ENCODE assay signal across 13 mouse cellular contexts in genomic region chrX:38734916-38735880, GRCm38 (mm10). TPM values are rescaled to one million over a fixed set of nuclear protein-coding genes. Genes with fewer than 3 reads are reported as not detected.
DNase-seq lines count a peak whose midpoint lies in the region; ATAC-seq and TF ChIP-seq lines count a peak whose summit lies in the region.
"Had no signal": no experiment of that assay in that cellular context is flagged by ENCODE, and none has a peak within 500 bp of the region (broad histone marks: within the 10 kb centered on the region; RNA-seq: fewer than 3 reads in every experiment).

No protein-coding gene starts in this region.

- no peak overlapping the region for H3K4me3 ChIP-seq in hindbrain, postnatal 0 days (ENCODE audit: low read length)
- H3K4me3 ChIP-seq in hindbrain, embryonic 12.5 days, result no peak overlapping the region
- no peak overlapping the region for H3K4me3 ChIP-seq in intestine, embryonic 16.5 days (ENCODE audit: low read length)
- H3K4me3 ChIP-seq: neural tube, embryonic 12.5 days had no signal

- H3K4me2 ChIP-seq in hindbrain, postnatal 0 days (ENCODE audit: low read depth, low read length), result no peak overlapping the region
- H3K4me2 ChIP-seq in hindbrain, embryonic 12.5 days (replicated peaks), result no peak overlapping the region
- H3K4me2 ChIP-seq in intestine, embryonic 16.5 days (ENCODE audit: low read depth, low read length), result no peak overlapping the region
- H3K4me2 ChIP-seq: neural tube, embryonic 12.5 days had no signal

- ATAC-seq in hindbrain, postnatal 0 days, result no peak
- ATAC-seq in hindbrain, embryonic 12.5 days (ENCODE audit: low FRiP score), result no peak
- ATAC-seq in intestine, embryonic 16.5 days, result peak; percentile 18; the same call in 1 of the 2 replicates
- ATAC-seq in megakaryocyte-erythroid progenitor cell, adult 5-6 weeks (replicated peaks; ENCODE audit: low FRiP score, low TSS enrichment, poor library complexity, severe bottlenecking), result no peak
- ATAC-seq in erythroid progenitor cell, adult 5-6 weeks (replicated peaks; ENCODE audit: low FRiP score, poor library complexity, severe bottlenecking), result no peak

- H3K9me3 ChIP-seq in hindbrain, postnatal 0 days (ENCODE audit: low read length), result no peaks in the 10 kb centered on the region
- H3K9me3 ChIP-seq in hindbrain, embryonic 12.5 days (replicated peaks), result no peaks in the 10 kb centered on the region
- no peaks in the 10 kb centered on the region for H3K9me3 ChIP-seq in intestine, embryonic 16.5 days (ENCODE audit: control insufficient read depth, low read length)
- H3K9me3 ChIP-seq: neural tube, embryonic 12.5 days had no signal

- no peaks in the 10 kb centered on the region for H3K4me1 ChIP-seq in hindbrain, postnatal 0 days (ENCODE audit: insufficient read depth, low read length)
- H3K4me1 ChIP-seq in hindbrain, embryonic 12.5 days, result no peaks in the 10 kb centered on the region
- no peaks in the 10 kb centered on the region for H3K4me1 ChIP-seq in intestine, embryonic 16.5 days (ENCODE audit: control insufficient read depth, insufficient read depth, low read length)
- H3K4me1 ChIP-seq: neural tube, embryonic 12.5 days had no signal

- TF ChIP-seq CTCF in hindbrain, postnatal 0 days (IDR thresholded peaks at IDR 0.05; ENCODE audit: low read depth), result no peak

- 54% methylated on average over 13 of the region's 13 CpGs for WGBS in hindbrain, postnatal 0 days
- 59% methylated on average over 13 of the region's 13 CpGs for WGBS in hindbrain, embryonic 12.5 days
- WGBS in intestine, embryonic 16.5 days, result 56% methylated on average over 13 of the region's 13 CpGs

- DNase-seq in hindbrain, postnatal 0 days (ENCODE audit: low spot score), result peak; percentile 8
- DNase-seq in ovary, postnatal 14 days (ENCODE audit: low spot score), result peak; percentile 5
- DNase-seq in ovary, postnatal 36 days (ENCODE audit: low spot score), result no peak
- peak; percentile 51 for DNase-seq in brain, adult 2 months (ENCODE audit: low read depth, low spot score)
- DNase-seq: kidney, adult 8-10 months had no signal

- no peak overlapping the region for H3K9ac ChIP-seq in hindbrain, postnatal 0 days (replicated peaks; ENCODE audit: low read length)
- no peak overlapping the region for H3K9ac ChIP-seq in hindbrain, embryonic 12.5 days
- H3K9ac ChIP-seq in intestine, embryonic 16.5 days (ENCODE audit: low read depth, low read length), result no peak overlapping the region
- H3K9ac ChIP-seq: neural tube, embryonic 12.5 days had no signal

- H3K27me3 ChIP-seq in hindbrain, postnatal 0 days (ENCODE audit: insufficient read depth, low read length), result no peaks in the 10 kb centered on the region
- no peaks in the 10 kb centered on the region for H3K27me3 ChIP-seq in hindbrain, embryonic 12.5 days
- H3K27me3 ChIP-seq in intestine, embryonic 16.5 days (replicated peaks; ENCODE audit: control insufficient read depth, insufficient read depth, low read length), result no peaks in the 10 kb centered on the region
- H3K27me3 ChIP-seq: neural tube, embryonic 12.5 days had no signal

- no peaks in the 10 kb centered on the region for H3K36me3 ChIP-seq in hindbrain, postnatal 0 days (ENCODE audit: insufficient read depth, low read length)
- H3K36me3 ChIP-seq in hindbrain, embryonic 12.5 days, result no peaks in the 10 kb centered on the region
- no peaks in the 10 kb centered on the region for H3K36me3 ChIP-seq in intestine, embryonic 16.5 days (ENCODE audit: control insufficient read depth, insufficient read depth, low read length)
- H3K36me3 ChIP-seq: neural tube, embryonic 12.5 days had no signal

- no peak overlapping the region for H3K27ac ChIP-seq in hindbrain, postnatal 0 days
- H3K27ac ChIP-seq in hindbrain, embryonic 12.5 days, result no peak overlapping the region
- no peak overlapping the region for H3K27ac ChIP-seq in intestine, embryonic 16.5 days (ENCODE audit: low read length)
- H3K27ac ChIP-seq: neural tube, embryonic 12.5 days had no signal

RNA-seq across cellular contexts. Expression of gene 6030498E09Rik, which starts 37.3 kb away (rescaled TPM):
- 0.10 TPM in 1 of 2 replicates, not detected in the other for total RNA-seq in hindbrain, postnatal 0 days (2014; rRNA removed)
- 0.25 TPM in 1 of 2 replicates, not detected in the other for polyA plus RNA-seq in hindbrain, postnatal 0 days (2015; fragmentation: Nextera tagmentation; extraction: Ambion mirVana)
- polyA plus RNA-seq in hindbrain, embryonic 12.5 days (2016; fragmentation: Nextera tagmentation; extraction: Ambion mirVana), result 0.34 TPM in 1 of 2 replicates, not detected in the other
- 0.10 and 0.34 TPM in 2 replicates for polyA plus RNA-seq in intestine, embryonic 16.5 days (2015; fragmentation: Nextera tagmentation; extraction: Ambion mirVana)
- total RNA-seq in megakaryocyte-erythroid progenitor cell, adult 5-6 weeks (2014; fragmentation: Nextera tagmentation), result 3.7 and 4.4 TPM in 2 replicates
- total RNA-seq in megakaryocyte-erythroid progenitor cell, adult 5-6 weeks (2017), result 1.6 and 13.5 TPM in 2 replicates
- not detected in 2 replicates for total RNA-seq in erythroid progenitor cell, adult 5-6 weeks (2015; ENCODE audit: low replicate concordance)
- not detected in 2 replicates for total RNA-seq in erythroid progenitor cell, adult 5-6 weeks (2017; ENCODE audit: low replicate concordance)
- total RNA-seq: ES-E14; heart, adult 8-10 months; left cerebral cortex, postnatal 14 days had no signal
- polyA plus RNA-seq: neural tube, embryonic 12.5 days had no signal
